Mouse (Mus musculus) stomach, embryonic 14.5 days (tissue): Measurements from ENCODE around the gene Pdik1l. TPM values are rescaled to one million over a fixed set of nuclear protein-coding genes. Genes with fewer than 3 reads are reported as not detected.

Experiments used
- ATAC-seq: fragments of 200-750 bp; cut with Nextera tagmentation; 2 replicates; pipeline ENCODE4 v1.8.0; 2017; ENCODE audit warnings: low read depth, moderate TSS enrichment; ENCODE audit not compliant: insufficient number of reproducible peaks, insufficient read depth, low FRiP score
- H3K27ac ChIP-seq: fragments of 300-500 bp; sonication (generic); 2 replicates; pipeline ENCODE4 v1.5.1; 2014; ENCODE audit warnings: mild to moderate bottlenecking, low read length, moderate library complexity, mixed read lengths
- H3K27me3 ChIP-seq: fragments of 300-500 bp; sonication (generic); 2 replicates; pipeline ENCODE4 v1.6.1; 2014; ENCODE audit warnings: low read length, control low read depth, mixed read lengths; ENCODE audit not compliant: control insufficient read depth, insufficient read depth
- H3K36me3 ChIP-seq: fragments of 300-500 bp; sonication (generic); 2 replicates; pipeline ENCODE4 v1.6.1; 2014; ENCODE audit warnings: mild to moderate bottlenecking, control low read depth, low read length, moderate library complexity, mixed read lengths; ENCODE audit not compliant: control insufficient read depth, insufficient read depth
- H3K4me1 ChIP-seq: fragments of 300-500 bp; sonication (generic); 2 replicates; pipeline ENCODE4 v1.6.1; 2014; ENCODE audit warnings: low read length, control low read depth, mixed read lengths; ENCODE audit not compliant: control insufficient read depth, insufficient read depth
- H3K4me2 ChIP-seq: fragments of 300-500 bp; sonication (generic); replicated peaks from 2 replicates; pipeline ENCODE4 v1.6.1; 2014; ENCODE audit warnings: low read depth, low read length, control low read depth
- H3K4me3 ChIP-seq: fragments of 300-500 bp; sonication (generic); 2 replicates; pipeline ENCODE4 v1.5.1; 2014; ENCODE audit warnings: low read depth, low read length, control low read depth
- H3K9ac ChIP-seq: fragments of 300-500 bp; sonication (generic); replicated peaks from 2 replicates; pipeline ENCODE4 v1.6.1; 2014; ENCODE audit warnings: low read depth, mild to moderate bottlenecking, control low read depth, low read length, moderate library complexity, mixed read lengths
- H3K9me3 ChIP-seq: fragments of 300-500 bp; sonication (generic); 2 replicates; pipeline ENCODE4 v1.6.1; 2016; ENCODE audit warnings: low read depth, low read length, control low read depth; ENCODE audit not compliant: control insufficient read depth
- WGBS: fragments of 180-500 bp; shearing (Covaris S2); extraction: QIAGEN DNeasy Blood & Tissue Kit; methylation state at CpG from one replicate; pipeline ENCODE4 v1.1.7; 2014; 5-methylcytosine and 5-hydroxymethylcytosine counted together
- polyA plus RNA-seq: library from polyadenylated mRNA; unstranded; fragments of >200 nt; fragmentation: Nextera tagmentation; extraction: Ambion mirVana; gene quantifications from 2 replicates; pipeline ENCODE4 v1.2.1, GENCODE M21; 2014

The Pdik1l gene
- polyA plus RNA-seq, 1 experiment from 2014 or later: 19.0 TPM

- Histone ChIP-seq H3K9me3 (no peaks in the 10 kb centered on the region), H3K4me3 (no peak overlapping the region), H3K4me1 (peaks cover 15% of the 10 kb centered on the region; the same call in 1 of the 2 replicates), H3K27ac (no peak overlapping the region), H3K9ac (no peak overlapping the region), H3K27me3 (0 out of 2 replicates have a peak, but pooled peaks cover 2% of the 10 kb centered on the region), H3K36me3 (no peaks in the 10 kb centered on the region), H3K4me2 (no peak overlapping the region)
- WGBS: 51% methylated on average over 11 of the region's 11 CpGs
- no peak for ATAC-seq
Measured at GRCm38 (mm10) chr4:134258354-134258753, 29.3 kb downstream of the Pdik1l start.

GRCm38 (mm10) chr4:134257198-134258009 lies 30.3 kb downstream of the Pdik1l start:
- no peaks in the 10 kb centered on the region for H3K9me3 ChIP-seq
- no peak overlapping the region for H3K4me3 ChIP-seq
- H3K36me3 ChIP-seq: no peaks in the 10 kb centered on the region
- H3K4me2 ChIP-seq: no peak overlapping the region
- H3K9ac ChIP-seq: no peak overlapping the region
- ATAC-seq: no peak
- no peak overlapping the region for H3K27ac ChIP-seq
- 32% methylated on average over 11 of the region's 11 CpGs for WGBS
- H3K4me1 ChIP-seq: peaks cover 15% of the 10 kb centered on the region; the same call in 1 of the 2 replicates
- 0 out of 2 replicates have a peak, but pooled peaks cover 3% of the 10 kb centered on the region for H3K27me3 ChIP-seq

GRCm38 (mm10) chr4:134256407-134257197 lies 31.1 kb downstream of the Pdik1l start:
- 20% methylated on average over 19 of the region's 19 CpGs for WGBS
- Histone ChIP-seq H3K27me3 (peaks cover 10% of the 10 kb centered on the region; the same call in 1 of the 2 replicates), H3K9ac (no peak overlapping the region), H3K4me2 (no peak overlapping the region), H3K9me3 (no peaks in the 10 kb centered on the region), H3K27ac (no peak overlapping the region), H3K36me3 (no peaks in the 10 kb centered on the region), H3K4me3 (no peak overlapping the region), H3K4me1 (peaks cover 23% of the 10 kb centered on the region)
- peak; percentile 25; the same call in 1 of the 2 replicates for ATAC-seq

- no peak overlapping the region for H3K4me3 ChIP-seq
- no peak for ATAC-seq
- no peaks in the 10 kb centered on the region for H3K36me3 ChIP-seq
- H3K27ac ChIP-seq: no peak overlapping the region
- WGBS: 35% methylated on average over 4 of the region's 4 CpGs
- no peak overlapping the region for H3K4me2 ChIP-seq
- no peak overlapping the region for H3K9ac ChIP-seq
- peaks cover 12% of the 10 kb centered on the region; the same call in 1 of the 2 replicates for H3K27me3 ChIP-seq
- H3K9me3 ChIP-seq: no peaks in the 10 kb centered on the region
- H3K4me1 ChIP-seq: peaks cover 25% of the 10 kb centered on the region
Measured at GRCm38 (mm10) chr4:134255854-134256253, 31.8 kb downstream of the Pdik1l start.

- Histone ChIP-seq H3K9me3 (no peaks in the 10 kb centered on the region), H3K27ac (no peak overlapping the region), H3K36me3 (no peaks in the 10 kb centered on the region), H3K4me1 (peaks cover 29% of the 10 kb centered on the region), H3K4me3 (no peak overlapping the region), H3K4me2 (no peak overlapping the region), H3K27me3 (peaks cover 21% of the 10 kb centered on the region), H3K9ac (no peak overlapping the region)
- 60% methylated on average over 3 of the region's 3 CpGs for WGBS
- no peak for ATAC-seq
Measured at GRCm38 (mm10) chr4:134254835-134255234, 32.9 kb downstream of the Pdik1l start.

GRCm38 (mm10) chr4:134253722-134254324 lies 33.9 kb downstream of the Pdik1l start, which contains the start of gene Grrp1:
TSS of gene Grrp1 (minus strand) at chr4:134254106.
- H3K36me3 ChIP-seq: no peaks in the 10 kb centered on the region
- peaks cover 23% of the 10 kb centered on the region for H3K27me3 ChIP-seq
- peak within 1 kb of the TSS; percentile 45 for H3K4me3 ChIP-seq
- peak within 1 kb of the TSS; percentile 27; the same call in 1 of the 2 replicates for H3K27ac ChIP-seq
- H3K9me3 ChIP-seq: no peaks in the 10 kb centered on the region
- ATAC-seq: no peak
- H3K9ac ChIP-seq: 0 out of 2 replicates have a peak within 1 kb of the TSS, but pooled peaks have one; percentile 4
- peaks cover 35% of the 10 kb centered on the region for H3K4me1 ChIP-seq
- WGBS: 0% methylated on average over 13 of the region's 13 CpGs
- peak within 1 kb of the TSS; percentile 98 for H3K4me2 ChIP-seq

- Histone ChIP-seq H3K9me3 (no peaks in the 10 kb centered on the region), H3K27ac (peak overlapping the region; percentile 27; the same call in 1 of the 2 replicates), H3K4me3 (peak overlapping the region; percentile 45), H3K4me2 (peak overlapping the region; percentile 98), H3K27me3 (peaks cover 23% of the 10 kb centered on the region), H3K4me1 (peaks cover 35% of the 10 kb centered on the region), H3K9ac (0 out of 2 replicates have a peak overlapping the region, but pooled peaks have one; percentile 4), H3K36me3 (no peaks in the 10 kb centered on the region)
- ATAC-seq: no peak
- WGBS: 19% methylated on average over 15 of the region's 15 CpGs
Measured at GRCm38 (mm10) chr4:134252911-134253721, 34.6 kb downstream of the Pdik1l start.
